Mouse (Mus musculus): ENCODE measurements around the gene Tsga10ip. TPM values are rescaled to one million over a fixed set of nuclear protein-coding genes. Genes with fewer than 3 reads are reported as not detected.

The Tsga10ip gene
- total and polyA plus RNA-seq, 2 experiments from 2014 or later = 0.08 to 0.43 TPM

DNA sequence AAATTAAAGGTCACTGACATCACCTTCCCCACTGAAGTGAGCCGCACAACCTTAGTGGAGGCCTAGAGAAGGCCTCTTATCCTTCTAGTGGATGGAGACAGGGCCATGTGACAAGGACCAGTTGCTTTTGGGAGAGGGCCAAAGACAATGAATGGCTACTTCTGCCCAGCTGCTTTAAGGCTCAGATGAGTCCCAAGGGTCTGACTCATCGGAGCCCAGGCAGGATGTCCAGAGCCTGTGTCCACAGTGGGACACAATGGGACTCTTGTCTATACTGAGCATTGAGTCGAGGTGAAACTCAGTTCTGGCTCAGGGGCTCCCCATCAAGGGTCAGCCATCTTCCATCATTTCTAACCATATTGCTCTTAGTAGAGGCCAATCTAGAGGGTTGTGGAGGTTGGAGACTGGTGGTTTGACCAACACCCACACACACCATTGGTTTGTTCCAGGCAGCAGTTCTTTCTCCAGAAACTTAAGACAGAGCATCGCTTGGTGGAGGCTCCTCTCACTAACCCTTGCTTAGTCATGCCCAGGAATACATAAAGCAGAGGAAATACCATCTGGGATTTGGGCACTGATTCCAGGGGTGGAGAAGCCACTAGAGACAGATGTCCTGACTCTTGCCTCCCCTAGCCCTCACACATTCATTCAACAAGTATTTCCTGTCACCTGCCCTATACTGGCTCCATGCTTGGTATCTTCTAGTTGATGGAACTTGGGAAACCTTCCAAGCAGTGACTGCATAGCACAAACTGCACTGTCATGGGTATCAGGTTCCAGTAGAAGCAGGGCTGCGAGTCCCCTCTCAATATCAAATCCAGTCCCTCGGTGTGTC is 56.8 kb downstream of the Tsga10ip start:
- TF ChIP-seq CTCF (IDR thresholded peaks at IDR 0.05; ENCODE audit: low read depth) = no peak
- Histone ChIP-seq H3K4me1 (ENCODE audit: insufficient read depth) (no peaks in the 10 kb centered on the region), H3K27me3 (ENCODE audit: insufficient read depth, low read length) (no peaks in the 10 kb centered on the region), H3K4me3 (ENCODE audit: low read depth, low read length) (no peak overlapping the region), H3K4me2 (ENCODE audit: low read depth) (no peak overlapping the region), H3K9ac (no peak overlapping the region), H3K36me3 (ENCODE audit: insufficient read depth) (no peaks in the 10 kb centered on the region), H3K9me3 (ENCODE audit: low read length) (no peaks in the 10 kb centered on the region), H3K27ac (ENCODE audit: low read depth, low read length) (no peak overlapping the region)
- 79% methylated on average over 6 of the region's 6 CpGs for WGBS
- no peak for ATAC-seq
- no peak for DNase-seq

DNA sequence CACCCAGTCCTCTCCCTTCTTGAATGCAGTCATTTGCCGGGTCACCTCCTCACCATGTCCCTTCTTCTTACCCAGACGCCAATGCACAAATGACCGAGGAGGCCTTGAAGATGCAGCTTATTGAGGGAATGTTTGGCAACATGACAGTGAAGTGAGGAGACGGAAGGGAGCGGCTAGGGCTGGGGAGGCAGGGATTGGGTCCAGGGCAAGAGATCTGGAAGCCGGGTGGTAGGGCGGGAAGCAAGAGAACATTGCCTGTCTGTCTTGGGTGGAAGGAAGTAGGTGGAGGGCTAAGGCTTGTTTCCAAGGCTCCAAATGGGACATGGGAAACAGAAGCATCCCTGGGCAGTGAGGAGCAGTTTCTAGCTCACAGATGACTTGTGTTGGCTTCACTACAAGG is 61.0 kb downstream of the Tsga10ip start:
- no peak overlapping the region for H3K27ac ChIP-seq (ENCODE audit: low read depth, low read length)
- no peaks in the 10 kb centered on the region for H3K36me3 ChIP-seq (ENCODE audit: insufficient read depth)
- H3K9ac ChIP-seq = no peak overlapping the region
- H3K27me3 ChIP-seq (ENCODE audit: insufficient read depth, low read length) = no peaks in the 10 kb centered on the region
- no peak overlapping the region for H3K4me2 ChIP-seq (ENCODE audit: low read depth)
- H3K4me3 ChIP-seq (ENCODE audit: low read depth, low read length) = no peak overlapping the region
- H3K9me3 ChIP-seq (ENCODE audit: low read length) = no peaks in the 10 kb centered on the region
- DNase-seq (no peak), ATAC-seq (no peak)
- 89% methylated on average over 7 of the region's 7 CpGs for WGBS
- TF ChIP-seq CTCF (IDR thresholded peaks at IDR 0.05; ENCODE audit: low read depth) = no peak
- H3K4me1 ChIP-seq (ENCODE audit: insufficient read depth) = no peaks in the 10 kb centered on the region

Other genes starting within 250 kb of the Tsga10ip start
- 54.5 and 84.6 TPM in 2 replicates for gene Pacs1, start 129.4 kb downstream of the Tsga10ip start, total RNA-seq (2014; rRNA removed)
- gene Pacs1, start 129.4 kb downstream of the Tsga10ip start, polyA plus RNA-seq (2015; fragmentation: Nextera tagmentation; extraction: Ambion mirVana) = 35.3 and 44.7 TPM in 2 replicates
- gene Sf3b2, start 107.1 kb downstream of the Tsga10ip start, total RNA-seq (2014; rRNA removed) = 226 and 261 TPM in 2 replicates
- 310 and 345 TPM in 2 replicates for gene Sf3b2, start 107.1 kb downstream of the Tsga10ip start, polyA plus RNA-seq (2015; fragmentation: Nextera tagmentation; extraction: Ambion mirVana)
- gene Gal3st3, start 104.2 kb downstream of the Tsga10ip start, total RNA-seq (2014; rRNA removed) = 14.8 and 19.4 TPM in 2 replicates
- gene Gal3st3, start 104.2 kb downstream of the Tsga10ip start, polyA plus RNA-seq (2015; fragmentation: Nextera tagmentation; extraction: Ambion mirVana) = 46.9 and 50.4 TPM in 2 replicates
- gene Catsper1, start 66.8 kb downstream of the Tsga10ip start, total RNA-seq (2014; rRNA removed) = not detected in 2 replicates
- gene Catsper1, start 66.8 kb downstream of the Tsga10ip start, polyA plus RNA-seq (2015; fragmentation: Nextera tagmentation; extraction: Ambion mirVana) = not detected in 2 replicates
- gene Cst6, start 53.0 kb downstream of the Tsga10ip start, total RNA-seq (2014; rRNA removed) = 0.76 and 2.4 TPM in 2 replicates
- 9.6 and 15.8 TPM in 2 replicates for gene Cst6, start 53.0 kb downstream of the Tsga10ip start, polyA plus RNA-seq (2015; fragmentation: Nextera tagmentation; extraction: Ambion mirVana)
- 31.4 and 34.7 TPM in 2 replicates for gene Eif1ad, start 35.8 kb downstream of the Tsga10ip start, total RNA-seq (2014; rRNA removed)
- gene Eif1ad, start 35.8 kb downstream of the Tsga10ip start, polyA plus RNA-seq (2015; fragmentation: Nextera tagmentation; extraction: Ambion mirVana) = 38.4 and 45.3 TPM in 2 replicates
- 72.5 and 93.5 TPM in 2 replicates for gene Banf1, start 35.4 kb downstream of the Tsga10ip start, total RNA-seq (2014; rRNA removed)
- 379 and 481 TPM in 2 replicates for gene Banf1, start 35.4 kb downstream of the Tsga10ip start, polyA plus RNA-seq (2015; fragmentation: Nextera tagmentation; extraction: Ambion mirVana)
- gene Sart1, start 13.8 kb downstream of the Tsga10ip start, total RNA-seq (2014; rRNA removed) = 49.2 and 55.1 TPM in 2 replicates
- 38.8 and 53.5 TPM in 2 replicates for gene Sart1, start 13.8 kb downstream of the Tsga10ip start, polyA plus RNA-seq (2015; fragmentation: Nextera tagmentation; extraction: Ambion mirVana)
- 171 and 202 TPM in 2 replicates for gene Drap1, start 22.5 kb upstream of the Tsga10ip start, total RNA-seq (2014; rRNA removed)
- gene Drap1, start 22.5 kb upstream of the Tsga10ip start, polyA plus RNA-seq (2015; fragmentation: Nextera tagmentation; extraction: Ambion mirVana) = 353 and 391 TPM in 2 replicates
- 56.6 and 59.5 TPM in 2 replicates for gene AI837181, start 22.6 kb upstream of the Tsga10ip start, total RNA-seq (2014; rRNA removed)
- gene AI837181, start 22.6 kb upstream of the Tsga10ip start, polyA plus RNA-seq (2015; fragmentation: Nextera tagmentation; extraction: Ambion mirVana) = 72.5 and 72.7 TPM in 2 replicates
- 0.19 TPM in 1 of 2 replicates, not detected in the other for gene Fosl1, start 45.0 kb upstream of the Tsga10ip start, total RNA-seq (2014; rRNA removed)
- gene Fosl1, start 45.0 kb upstream of the Tsga10ip start, polyA plus RNA-seq (2015; fragmentation: Nextera tagmentation; extraction: Ambion mirVana) = not detected in 2 replicates
- gene Ccdc85b, start 55.4 kb upstream of the Tsga10ip start, total RNA-seq (2014; rRNA removed) = 19.3 and 21.2 TPM in 2 replicates
- 15.3 and 16.2 TPM in 2 replicates for gene Ccdc85b, start 55.4 kb upstream of the Tsga10ip start, polyA plus RNA-seq (2015; fragmentation: Nextera tagmentation; extraction: Ambion mirVana)
- 116 and 125 TPM in 2 replicates for gene Fibp, start 58.1 kb upstream of the Tsga10ip start, total RNA-seq (2014; rRNA removed)
- 175 and 180 TPM in 2 replicates for gene Fibp, start 58.1 kb upstream of the Tsga10ip start, polyA plus RNA-seq (2015; fragmentation: Nextera tagmentation; extraction: Ambion mirVana)
- 1.0 and 1.7 TPM in 2 replicates for gene Ctsw, start 66.0 kb upstream of the Tsga10ip start, total RNA-seq (2014; rRNA removed)
- gene Ctsw, start 66.0 kb upstream of the Tsga10ip start, polyA plus RNA-seq (2015; fragmentation: Nextera tagmentation; extraction: Ambion mirVana) = 2.3 and 2.5 TPM in 2 replicates
- 25.9 and 26.4 TPM in 2 replicates for gene Efemp2, start 71.4 kb upstream of the Tsga10ip start, total RNA-seq (2014; rRNA removed)
- gene Efemp2, start 71.4 kb upstream of the Tsga10ip start, polyA plus RNA-seq (2015; fragmentation: Nextera tagmentation; extraction: Ambion mirVana) = 27.2 and 35.0 TPM in 2 replicates
- 51.5 and 54.8 TPM in 2 replicates for gene Mus81, start 85.9 kb upstream of the Tsga10ip start, total RNA-seq (2014; rRNA removed)
- gene Mus81, start 85.9 kb upstream of the Tsga10ip start, polyA plus RNA-seq (2015; fragmentation: Nextera tagmentation; extraction: Ambion mirVana) = 29.4 and 32.6 TPM in 2 replicates
- gene Cfl1, start 87.9 kb upstream of the Tsga10ip start, total RNA-seq (2014; rRNA removed) = 1,402 and 1,611 TPM in 2 replicates
- 4,218 and 4,770 TPM in 2 replicates for gene Cfl1, start 87.9 kb upstream of the Tsga10ip start, polyA plus RNA-seq (2015; fragmentation: Nextera tagmentation; extraction: Ambion mirVana)
- gene 1700020D05Rik, start 101.3 kb upstream of the Tsga10ip start, total RNA-seq (2014; rRNA removed) = 5.0 and 5.2 TPM in 2 replicates
- gene 1700020D05Rik, start 101.3 kb upstream of the Tsga10ip start, polyA plus RNA-seq (2015; fragmentation: Nextera tagmentation; extraction: Ambion mirVana) = not detected in 2 replicates
- gene Snx32, start 108.0 kb upstream of the Tsga10ip start, total RNA-seq (2014; rRNA removed) = 77.7 and 85.6 TPM in 2 replicates
- 64.1 and 68.1 TPM in 2 replicates for gene Snx32, start 108.0 kb upstream of the Tsga10ip start, polyA plus RNA-seq (2015; fragmentation: Nextera tagmentation; extraction: Ambion mirVana)
- gene Ovol1, start 158.1 kb upstream of the Tsga10ip start, total RNA-seq (2014; rRNA removed) = not detected in 2 replicates
- gene Ovol1, start 158.1 kb upstream of the Tsga10ip start, polyA plus RNA-seq (2015; fragmentation: Nextera tagmentation; extraction: Ambion mirVana) = 0.11 and 0.21 TPM in 2 replicates
- gene Ap5b1, start 165.5 kb upstream of the Tsga10ip start, total RNA-seq (2014; rRNA removed) = 9.0 and 9.5 TPM in 2 replicates
- 1.2 and 1.6 TPM in 2 replicates for gene Ap5b1, start 165.5 kb upstream of the Tsga10ip start, polyA plus RNA-seq (2015; fragmentation: Nextera tagmentation; extraction: Ambion mirVana)
- gene Rnaseh2c, start 199.3 kb upstream of the Tsga10ip start, total RNA-seq (2014; rRNA removed) = 29.0 and 34.1 TPM in 2 replicates
- gene Rnaseh2c, start 199.3 kb upstream of the Tsga10ip start, polyA plus RNA-seq (2015; fragmentation: Nextera tagmentation; extraction: Ambion mirVana) = 49.8 and 59.9 TPM in 2 replicates
- 131 and 150 TPM in 2 replicates for gene Kat5, start 207.7 kb upstream of the Tsga10ip start, total RNA-seq (2014; rRNA removed)
- gene Kat5, start 207.7 kb upstream of the Tsga10ip start, polyA plus RNA-seq (2015; fragmentation: Nextera tagmentation; extraction: Ambion mirVana) = 62.8 and 72.6 TPM in 2 replicates
- 23.2 and 34.8 TPM in 2 replicates for gene Rela, start 235.0 kb upstream of the Tsga10ip start, total RNA-seq (2014; rRNA removed)
- gene Rela, start 235.0 kb upstream of the Tsga10ip start, polyA plus RNA-seq (2015; fragmentation: Nextera tagmentation; extraction: Ambion mirVana) = 26.8 and 32.3 TPM in 2 replicates